Mouse (Mus musculus) heart, embryonic 14.5 days (tissue): ENCODE data around the gene Ly6g5b. TPM values are rescaled to one million over a fixed set of nuclear protein-coding genes. Genes with fewer than 3 reads are reported as not detected.

Source experiments
- ATAC-seq: fragments of 200-750 bp; cut with Nextera tagmentation; 2 replicates; pipeline ENCODE4 v1.8.0; 2017; ENCODE audit warnings: low read depth, moderate TSS enrichment; ENCODE audit not compliant: insufficient number of reproducible peaks, insufficient read depth, low FRiP score
- H3K27ac ChIP-seq, 2 experiments: fragments of 200-500 bp in 1 of 2; fragments of 300-500 bp in 1 of 2; sonication (generic) in 1 of 2; replicated peaks in 1 of 2; 2 replicates each; pipeline ENCODE4 v1.5.1; 2012 to 2014; ENCODE audit warnings: low read depth in 2 of 2, low read length in 2 of 2, control low read depth in 1 of 2, mild to moderate bottlenecking in 1 of 2, mixed read lengths in 1 of 2; ENCODE audit not compliant: control insufficient read depth in 1 of 2, insufficient read depth in 1 of 2
- H3K27me3 ChIP-seq: fragments of 300-500 bp; sonication (generic); 2 replicates; pipeline ENCODE4 v1.6.1; 2014; ENCODE audit warnings: mild to moderate bottlenecking, low read length, control low read depth; ENCODE audit not compliant: control insufficient read depth, insufficient read depth
- H3K36me3 ChIP-seq: fragments of 300-500 bp; sonication (generic); 2 replicates; pipeline ENCODE4 v1.6.1; 2014; ENCODE audit warnings: mild to moderate bottlenecking, control low read depth, low read length, mixed read lengths; ENCODE audit not compliant: control insufficient read depth, insufficient read depth
- H3K4me1 ChIP-seq, 2 experiments: fragments of 200-500 bp in 1 of 2; fragments of 300-500 bp in 1 of 2; sonication (generic) in 1 of 2; 2 replicates each; pipeline ENCODE4 v1.6.1; 2012 to 2014; ENCODE audit warnings: low read length in 2 of 2, control low read depth in 1 of 2, mixed read lengths in 1 of 2; ENCODE audit not compliant: control insufficient read depth in 2 of 2, insufficient read depth in 2 of 2
- H3K4me2 ChIP-seq: fragments of 300-500 bp; sonication (generic); 2 replicates; pipeline ENCODE4 v1.6.1; 2014; ENCODE audit warnings: mild to moderate bottlenecking, low read length
- H3K4me3 ChIP-seq, 2 experiments: fragments of 200-500 bp in 1 of 2; fragments of 300-500 bp in 1 of 2; sonication (generic) in 1 of 2; 2 replicates each; pipeline ENCODE4 v1.5.1; 2012 to 2014; ENCODE audit warnings: low read length in 2 of 2, mild to moderate bottlenecking in 2 of 2, control low read depth in 1 of 2, low read depth in 1 of 2, moderate library complexity in 1 of 2; ENCODE audit not compliant: control insufficient read depth in 1 of 2, insufficient read depth in 1 of 2
- H3K9ac ChIP-seq: fragments of 300-500 bp; sonication (generic); 2 replicates; pipeline ENCODE4 v1.6.1; 2014; ENCODE audit warnings: mild to moderate bottlenecking, low read length
- H3K9me3 ChIP-seq: fragments of 300-500 bp; sonication (generic); 2 replicates; pipeline ENCODE4 v1.6.1; 2016; ENCODE audit warnings: low read length, control low read depth; ENCODE audit not compliant: control insufficient read depth
- WGBS: fragments of 180-500 bp; shearing (Covaris S2); extraction: QIAGEN DNeasy Blood & Tissue Kit; methylation state at CpG from one replicate; pipeline ENCODE4 v1.1.7; 2014; 5-methylcytosine and 5-hydroxymethylcytosine counted together
- polyA plus RNA-seq: library from polyadenylated mRNA; unstranded; fragments of >200 nt; fragmentation: Nextera tagmentation; extraction: Ambion mirVana; gene quantifications from 2 replicates; pipeline ENCODE4 v1.2.1, GENCODE M21; 2014

The Ly6g5b gene
- polyA plus RNA-seq, 1 experiment from 2014 or later = 0.28 TPM

GRCm38 (mm10) chr17:35158850-35159593 is 43.8 kb upstream of the Ly6g5b start:
- H3K27me3 ChIP-seq = no peaks in the 10 kb centered on the region
- H3K36me3 ChIP-seq = peaks cover 82% of the 10 kb centered on the region
- peaks cover 5 to 23% of the 10 kb centered on the region in 2 experiments for H3K4me1 ChIP-seq
- H3K9ac ChIP-seq = no peak overlapping the region
- no peaks in the 10 kb centered on the region for H3K9me3 ChIP-seq
- H3K27ac ChIP-seq = no peak overlapping the region
- WGBS = 92% methylated on average over 16 of the region's 16 CpGs
- H3K4me2 ChIP-seq = no peak overlapping the region
- no peak overlapping the region for H3K4me3 ChIP-seq
- no peak for ATAC-seq

GRCm38 (mm10) chr17:35157661-35158175 is 42.5 kb upstream of the Ly6g5b start:
- peaks cover 3 to 14% of the 10 kb centered on the region in 2 experiments for H3K4me1 ChIP-seq
- H3K4me3 ChIP-seq = no peak overlapping the region
- WGBS = 90% methylated on average over 8 of the region's 8 CpGs
- H3K9me3 ChIP-seq = no peaks in the 10 kb centered on the region
- no peak overlapping the region for H3K4me2 ChIP-seq
- ATAC-seq = no peak
- no peak overlapping the region for H3K9ac ChIP-seq
- H3K27me3 ChIP-seq = no peaks in the 10 kb centered on the region
- H3K36me3 ChIP-seq = peaks cover 95% of the 10 kb centered on the region
- no peak overlapping the region for H3K27ac ChIP-seq

DNA sequence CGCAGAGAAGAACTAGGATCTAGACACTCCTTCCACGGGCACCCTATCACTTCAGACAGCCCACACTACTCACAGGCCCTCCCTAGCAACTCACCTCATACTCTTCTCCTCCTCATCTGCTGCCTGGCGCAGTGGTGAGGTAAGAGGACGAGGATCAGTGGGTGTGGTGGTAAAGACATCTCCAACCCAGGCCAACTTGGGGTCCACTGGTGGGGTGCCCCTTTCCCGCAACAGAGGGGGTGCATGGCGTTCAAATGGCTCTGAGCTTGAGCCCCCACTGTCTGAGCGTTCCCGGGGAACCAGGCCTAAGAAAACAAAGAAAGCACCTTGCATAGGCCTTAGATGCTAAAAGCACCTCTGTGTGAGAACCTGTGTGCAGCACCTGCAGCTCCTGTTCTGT is 42.0 kb upstream of the Ly6g5b start:
- Histone ChIP-seq H3K36me3 (peaks cover 100% of the 10 kb centered on the region), H3K27me3 (no peaks in the 10 kb centered on the region), H3K27ac (no peak overlapping the region), H3K4me1 (peaks cover 0 to 9% of the 10 kb centered on the region in 2 experiments; a peak in 2 of 4 replicates), H3K4me2 (no peak overlapping the region), H3K9me3 (no peaks in the 10 kb centered on the region), H3K9ac (no peak overlapping the region), H3K4me3 (no peak overlapping the region)
- 85% methylated on average over 8 of the region's 8 CpGs for WGBS
- ATAC-seq = no peak

- WGBS = 87% methylated on average over 33 of the region's 33 CpGs
- Histone ChIP-seq H3K4me3 (no peak overlapping the region), H3K36me3 (peaks cover 100% of the 10 kb centered on the region), H3K9ac (no peak overlapping the region), H3K27ac (no peak overlapping the region), H3K27me3 (no peaks in the 10 kb centered on the region), H3K9me3 (no peaks in the 10 kb centered on the region), H3K4me2 (no peak overlapping the region), H3K4me1 (peaks cover 0 to 3% of the 10 kb centered on the region in 2 experiments; a peak in 1 of 4 replicates)
- no peak for ATAC-seq
Measured at GRCm38 (mm10) chr17:35156461-35157200, 41.4 kb upstream of the Ly6g5b start.

DNA sequence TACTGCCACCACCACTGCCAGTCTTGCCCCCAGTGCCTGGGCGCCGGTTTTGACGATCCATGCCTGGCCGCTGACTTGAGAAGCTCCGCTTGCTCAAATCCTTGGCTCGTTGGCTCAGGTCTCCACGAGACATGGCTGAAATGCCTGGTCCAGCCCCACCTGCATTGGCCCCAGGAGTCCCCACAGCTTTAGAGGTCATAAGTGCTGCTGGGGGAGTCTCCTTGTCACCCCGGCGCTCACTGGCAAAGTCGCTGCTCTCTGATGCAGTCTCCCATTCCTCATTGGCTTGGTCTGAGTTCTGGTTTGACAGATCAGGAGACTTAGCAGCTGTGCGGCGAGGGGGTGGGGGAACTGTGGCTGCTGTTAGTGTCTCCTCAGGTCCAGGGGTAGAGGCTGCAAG is 40.2 kb upstream of the Ly6g5b start:
- no peaks in the 10 kb centered on the region for H3K27me3 ChIP-seq
- no peak for ATAC-seq
- WGBS = 87% methylated on average over 12 of the region's 12 CpGs

GRCm38 (mm10) chr17:35154616-35155015 is 39.4 kb upstream of the Ly6g5b start:
- H3K9ac ChIP-seq = no peak overlapping the region
- no peak for ATAC-seq

More for the DNA sequence above, 40.2 kb upstream of the Ly6g5b start:
- Histone ChIP-seq H3K4me2 (no peak overlapping the region), H3K4me3 (no peak overlapping the region), H3K4me1 (no peaks in the 10 kb centered on the region), H3K9me3 (no peaks in the 10 kb centered on the region), H3K9ac (no peak overlapping the region), H3K27ac (no peak overlapping the region), H3K36me3 (peaks cover 99% of the 10 kb centered on the region)

GRCm38 (mm10) chr17:35153931-35154330 is 38.7 kb upstream of the Ly6g5b start:
- H3K9ac ChIP-seq = no peak overlapping the region
- H3K4me3 ChIP-seq = no peak overlapping the region
- ATAC-seq = no peak
- H3K27ac ChIP-seq = no peak overlapping the region
- H3K4me2 ChIP-seq = no peak overlapping the region
- WGBS = 83% methylated on average over 4 of the region's 4 CpGs
- no peaks in the 10 kb centered on the region for H3K9me3 ChIP-seq
- peaks cover 99% of the 10 kb centered on the region for H3K36me3 ChIP-seq
- H3K27me3 ChIP-seq = no peaks in the 10 kb centered on the region
- H3K4me1 ChIP-seq = no peaks in the 10 kb centered on the region

More at GRCm38 (mm10) chr17:35154616-35155015, 39.4 kb upstream of the Ly6g5b start:
- no peaks in the 10 kb centered on the region for H3K27me3 ChIP-seq
- 83% methylated on average over 7 of the region's 7 CpGs for WGBS
- H3K9me3 ChIP-seq = no peaks in the 10 kb centered on the region
- no peak overlapping the region for H3K4me2 ChIP-seq
- no peaks in the 10 kb centered on the region for H3K4me1 ChIP-seq
- H3K4me3 ChIP-seq = no peak overlapping the region
- H3K36me3 ChIP-seq = peaks cover 99% of the 10 kb centered on the region
- no peak overlapping the region for H3K27ac ChIP-seq
